Mouse (Mus musculus): ENCODE results near the gene Gm42715.
"Not testable (repeated sequence)": the region's sequence is repeated elsewhere in the genome, so short reads cannot be mapped to it uniquely, and the experiment has no call there.

Gm42715 gene

DNA sequence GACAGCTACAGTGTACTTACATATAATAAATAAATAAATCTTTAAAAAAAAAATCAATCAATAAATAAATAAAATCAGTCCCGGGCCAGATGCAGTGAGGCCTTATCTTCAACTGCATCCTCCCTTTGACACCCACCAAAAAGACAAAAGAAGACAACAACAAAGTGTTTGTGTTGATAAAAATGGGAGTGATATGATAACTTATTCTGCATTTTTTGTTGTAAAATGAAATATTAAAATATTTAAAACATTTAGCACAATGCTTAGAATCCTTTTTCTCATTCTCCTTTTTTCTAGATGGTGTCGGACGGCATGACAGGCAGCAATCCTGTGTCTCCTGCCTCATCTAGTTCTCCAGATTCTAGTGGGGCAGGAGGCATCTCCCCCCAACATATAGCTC is at the start of gene Gm42715:
Gm42715 (plus strand) TSS at position 301 of the 400 bp plus-strand sequence.
- no peak for DNase-seq (ENCODE audit: low spot score in 2 of 2)

- DNase-seq (ENCODE audit: low spot score in 2 of 2) = no peak
Measured at GRCm38 (mm10) chr7:127470011-127470715, 49.2 kb upstream of the Gm42715 start.

DNA sequence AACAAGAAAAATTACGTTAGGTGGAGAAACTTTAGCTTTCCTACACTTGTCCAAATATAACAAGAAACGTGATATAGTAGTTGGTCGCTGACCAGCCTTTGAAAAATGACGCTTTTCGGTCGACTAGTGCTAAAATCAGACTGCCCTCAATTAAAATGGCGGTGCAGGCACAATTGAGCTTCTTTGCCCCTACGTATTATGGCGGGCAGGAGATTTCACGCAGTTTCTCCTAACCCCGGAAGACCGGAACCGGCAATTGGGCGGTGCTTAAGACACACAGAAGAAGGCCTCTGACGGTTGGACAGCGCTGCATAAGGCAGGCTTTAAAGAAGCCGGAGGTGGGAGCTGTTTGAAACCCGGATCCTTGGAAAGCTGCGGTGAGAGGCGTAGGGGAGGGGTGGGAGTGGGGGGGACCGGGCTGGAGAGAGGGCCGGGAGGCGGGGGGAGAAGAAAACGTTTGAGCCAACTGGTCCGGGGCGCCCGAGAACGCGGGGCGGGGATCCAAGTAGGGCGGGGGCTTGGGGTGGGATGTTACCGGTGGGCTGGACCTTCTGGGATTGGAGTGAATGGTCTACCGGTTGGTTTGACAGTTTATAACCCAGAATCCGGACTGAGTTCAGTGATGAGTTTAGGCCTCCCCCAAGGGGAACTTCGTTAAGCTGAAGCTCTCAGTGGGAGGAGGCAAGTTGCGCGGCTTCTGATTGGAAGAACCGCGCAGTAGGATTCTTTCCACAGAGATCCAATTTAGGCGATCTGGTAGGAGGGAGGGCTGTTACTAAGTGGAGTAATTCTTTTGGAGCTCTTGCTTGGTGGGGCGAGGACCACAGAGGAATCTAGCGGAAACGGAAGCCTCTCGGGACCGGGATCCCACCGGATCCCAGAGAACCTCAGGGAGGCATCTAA is 48.4 kb upstream of the Gm42715 start:
- peak; percentile 63 to 90 for DNase-seq (ENCODE audit: low spot score in 2 of 2)

GRCm38 (mm10) chr7:127471646-127472010 is 47.8 kb upstream of the Gm42715 start:
- DNase-seq (ENCODE audit: low spot score in 2 of 2) = peak; percentile 43 to 62

DNA sequence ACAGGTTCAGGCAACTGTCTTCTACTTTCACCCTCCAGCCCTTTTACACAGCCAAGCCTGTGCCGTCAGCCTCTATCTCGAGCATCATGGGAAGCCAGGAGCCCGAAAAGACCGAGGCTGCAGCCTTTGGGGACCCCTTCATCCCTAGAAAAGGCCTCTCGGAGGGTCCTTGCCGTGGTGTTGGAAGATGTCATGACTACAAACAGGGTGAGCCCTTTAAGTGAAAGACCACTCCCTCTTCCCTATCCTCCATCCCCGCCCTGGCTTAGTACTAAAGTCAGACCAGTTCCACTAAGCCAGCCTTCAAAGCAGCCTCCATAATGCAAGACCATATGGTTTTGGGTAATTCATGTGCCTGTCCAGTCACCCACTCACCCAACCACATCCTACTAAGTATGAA is 47.3 kb upstream of the Gm42715 start:
- DNase-seq (ENCODE audit: low spot score in 2 of 2) = no peak

- no peak for DNase-seq (ENCODE audit: low spot score in 2 of 2)
Measured at GRCm38 (mm10) chr7:127473705-127474104, 45.7 kb upstream of the Gm42715 start.

DNA sequence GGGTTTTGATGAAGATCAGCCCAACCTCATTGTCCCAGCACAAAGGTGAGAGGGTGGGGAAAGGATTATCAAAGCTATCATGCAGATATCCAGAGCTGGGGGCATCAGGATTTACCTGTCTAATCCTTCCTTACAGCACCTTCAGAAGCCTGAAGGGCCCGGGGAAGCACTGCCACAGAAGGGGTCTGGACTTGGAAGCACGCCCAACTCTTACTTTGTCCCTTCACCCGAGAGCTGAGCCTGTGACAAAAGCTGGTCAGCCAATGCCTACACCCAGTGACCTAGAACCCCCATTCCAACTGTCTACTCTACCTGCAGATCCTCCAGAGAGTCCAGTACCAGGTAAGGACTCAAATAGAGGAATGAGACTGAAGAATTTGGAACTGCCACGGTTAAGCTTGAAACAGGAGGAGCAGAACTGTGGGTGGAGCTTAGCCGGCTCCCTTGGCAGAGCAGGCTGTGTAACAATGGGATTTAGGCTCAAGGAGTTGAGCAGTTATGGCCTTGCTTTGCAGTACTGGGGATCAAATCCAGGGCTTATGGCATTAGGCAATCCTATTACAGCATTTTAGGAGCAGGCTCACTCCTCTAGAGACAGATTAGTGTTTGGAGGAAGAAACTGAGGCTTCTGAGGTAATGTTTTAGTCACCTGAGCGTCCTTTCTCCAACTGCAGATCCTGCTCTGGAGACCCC is 44.9 kb upstream of the Gm42715 start:
- no peak for DNase-seq (ENCODE audit: low spot score in 2 of 2)

- no peak for DNase-seq (ENCODE audit: low spot score in 2 of 2)
Measured at GRCm38 (mm10) chr7:127475186-127475740, 44.1 kb upstream of the Gm42715 start.

DNA sequence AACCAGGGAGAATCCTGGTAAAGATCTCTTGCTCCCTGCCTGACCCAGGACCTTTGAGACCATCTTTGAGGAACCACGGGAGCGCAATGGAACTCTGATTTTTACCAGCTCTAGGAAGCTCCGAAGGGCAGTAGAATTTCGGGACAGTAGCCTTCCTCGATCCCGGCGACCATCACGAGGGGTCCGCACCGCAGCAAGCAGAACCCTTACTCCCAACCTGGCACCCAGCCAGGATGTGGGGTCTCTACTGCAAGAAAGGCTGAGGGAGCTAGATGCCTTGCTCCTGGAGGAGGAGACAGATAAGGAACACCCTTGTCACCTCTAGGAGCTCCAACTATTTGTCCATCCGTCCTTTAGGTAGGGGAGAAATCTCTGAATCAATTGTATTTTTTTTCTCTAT is 43.0 kb upstream of the Gm42715 start:
- no peak for DNase-seq (ENCODE audit: low spot score in 2 of 2)

DNA sequence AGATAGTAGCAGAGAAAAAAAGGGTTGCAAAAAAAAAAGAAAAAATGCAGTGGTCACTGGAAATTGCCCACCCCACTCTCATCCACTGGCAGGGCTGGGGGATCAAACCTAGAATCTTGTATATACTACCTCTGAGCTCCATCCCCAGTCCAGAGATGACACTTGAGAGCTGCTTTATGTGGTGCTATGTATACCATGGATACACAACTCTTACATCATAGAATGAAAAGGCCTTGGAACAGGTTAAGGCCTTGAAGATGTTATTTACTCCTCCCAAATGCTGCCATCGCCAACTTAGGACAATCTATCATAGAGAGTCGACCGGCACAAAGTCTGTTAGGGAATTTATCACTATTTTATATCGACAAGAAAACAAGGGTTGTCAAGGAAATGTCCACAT is 42.5 kb upstream of the Gm42715 start:
- DNase-seq (ENCODE audit: low spot score in 2 of 2) = no peak

DNA sequence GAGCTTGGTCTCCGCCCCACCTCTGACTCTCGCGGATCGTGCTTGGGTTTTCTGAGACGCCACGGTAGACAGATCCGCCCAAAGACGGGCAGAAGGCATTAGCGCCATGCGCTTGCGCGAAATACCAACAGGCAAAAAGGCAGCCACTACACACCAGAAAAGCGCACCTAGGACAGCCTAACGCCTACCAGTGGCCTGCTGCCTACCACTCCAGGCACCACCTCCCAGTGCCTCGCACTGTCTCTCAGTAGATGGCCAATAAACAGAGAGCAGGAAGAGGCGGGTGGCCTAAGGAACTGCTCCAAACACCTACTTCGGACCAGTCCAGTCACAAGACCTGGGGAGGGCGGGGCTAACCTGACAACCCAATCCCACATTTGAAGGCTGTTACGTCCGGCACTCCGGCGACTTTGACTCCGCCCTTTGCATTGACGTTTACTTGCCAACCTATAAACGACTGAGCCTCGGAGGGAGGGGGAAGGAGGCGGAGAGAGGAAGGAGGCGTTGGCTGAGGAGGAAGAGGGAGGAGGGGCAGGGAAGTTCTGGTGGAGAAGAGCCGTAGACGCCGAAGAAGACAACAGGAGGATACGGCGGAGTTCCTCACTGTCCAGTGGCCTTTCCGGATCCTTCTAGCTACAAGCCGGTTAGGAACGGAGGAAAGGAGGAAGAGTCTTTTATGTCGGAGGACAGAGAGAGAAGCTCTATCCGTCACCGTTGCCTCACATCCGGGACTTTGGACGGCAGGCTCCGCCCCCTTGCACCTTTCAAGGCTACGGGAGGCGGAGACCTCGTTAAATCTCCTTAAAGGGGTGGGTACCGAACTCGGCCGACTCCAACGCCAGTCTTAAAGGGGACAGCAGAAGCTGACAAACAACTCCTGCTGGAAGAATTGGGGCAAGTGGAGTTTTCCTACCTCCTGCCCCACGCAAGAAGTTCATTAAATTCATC is 41.4 kb upstream of the Gm42715 start:
- peak; percentile 94 to 99 for DNase-seq (ENCODE audit: low spot score in 2 of 2)

- peak; percentile 92 to 96 for DNase-seq (ENCODE audit: low spot score in 2 of 2)
Measured at GRCm38 (mm10) chr7:127478635-127479317, 40.6 kb upstream of the Gm42715 start, which contains the start of gene Fbrs. TSS of gene Fbrs (plus strand) at chr7:127479199.

DNA sequence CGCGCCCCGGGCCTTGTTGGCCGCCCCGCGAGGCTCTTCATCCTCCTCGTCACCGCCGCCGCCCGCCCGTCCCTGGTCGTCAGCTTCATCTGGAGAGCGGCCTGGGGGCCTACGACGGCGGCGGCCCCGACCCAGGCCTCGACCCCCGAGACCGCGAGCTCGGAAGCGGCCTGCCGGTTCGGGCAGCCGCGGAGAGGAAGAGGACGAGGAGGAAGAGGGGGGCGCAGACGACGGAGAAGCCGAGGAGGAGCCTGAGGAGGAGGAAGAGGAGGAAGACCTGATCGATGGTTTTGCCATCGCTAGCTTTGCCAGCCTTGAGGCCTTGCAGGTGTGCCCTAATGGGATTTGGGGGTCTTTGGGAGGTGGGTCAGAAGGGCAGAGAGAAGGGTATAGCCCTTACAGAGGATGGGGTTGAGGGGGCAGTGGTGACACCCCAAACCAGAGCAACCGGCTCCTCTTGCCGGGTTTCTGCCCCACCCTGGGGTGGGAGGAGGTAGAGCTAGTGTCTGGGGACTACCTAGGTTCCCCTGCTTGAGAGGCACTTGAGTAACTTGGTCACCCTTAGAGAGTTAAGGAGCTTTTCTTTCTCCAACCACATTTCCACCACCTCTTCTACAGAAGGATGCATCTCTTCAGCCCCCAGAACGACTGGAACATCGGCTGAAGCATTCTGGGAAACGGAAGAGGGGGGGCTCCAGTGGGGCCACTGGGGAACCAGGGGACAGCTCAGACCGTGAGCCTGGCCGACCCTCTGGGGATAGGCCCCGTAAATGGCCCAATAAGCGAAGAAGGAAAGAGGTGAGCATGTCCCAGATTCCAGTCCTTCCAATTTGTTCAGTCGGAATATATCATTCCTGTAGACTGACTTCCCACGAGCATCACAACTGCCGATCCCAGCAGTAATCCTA is 39.8 kb upstream of the Gm42715 start:
- DNase-seq (ENCODE audit: low spot score in 2 of 2) = peak; percentile 30 to 37

GRCm38 (mm10) chr7:127480321-127480720 is 39.1 kb upstream of the Gm42715 start:
- no peak for DNase-seq (ENCODE audit: low spot score in 2 of 2)

DNA sequence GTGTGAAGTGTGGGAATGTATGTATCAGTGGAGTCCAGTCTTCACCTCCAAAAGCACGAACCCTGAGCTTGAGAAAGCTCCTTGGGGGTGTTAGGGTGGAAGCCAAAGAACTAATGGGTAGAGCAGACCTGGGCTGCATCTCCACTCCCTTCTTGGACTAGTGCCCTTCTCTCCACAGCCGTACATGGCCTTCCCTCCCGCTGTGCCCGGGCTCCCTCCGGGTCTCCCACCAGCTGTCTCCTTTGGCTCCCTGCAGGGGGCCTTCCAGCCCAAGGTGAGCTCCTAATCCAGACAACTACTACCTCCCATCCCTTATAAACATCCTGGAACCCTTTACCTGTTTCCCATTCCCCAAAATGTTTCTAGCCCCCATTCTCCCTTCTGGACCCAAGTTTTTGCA is 34.0 kb upstream of the Gm42715 start:
- DNase-seq (ENCODE audit: low spot score in 2 of 2) = no peak

DNA sequence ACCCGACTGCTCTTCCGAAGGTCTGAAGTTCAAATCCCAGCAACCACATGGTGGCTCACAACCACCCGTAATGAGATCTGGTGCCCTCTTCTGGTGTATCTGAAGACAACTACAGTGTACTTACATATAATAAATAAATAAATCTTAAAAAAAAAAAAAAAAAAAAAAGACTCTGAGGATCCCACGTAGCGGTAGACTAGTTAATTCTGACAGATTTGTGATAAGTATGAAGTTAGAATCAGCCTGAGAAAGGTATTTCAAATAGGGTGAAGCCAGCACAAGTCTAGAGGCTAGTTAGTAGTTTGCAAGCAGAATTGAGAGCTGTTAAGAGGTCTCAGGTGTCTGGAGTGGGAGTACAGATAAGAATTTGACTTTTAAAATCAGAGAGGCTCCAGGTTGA is 31.0 kb upstream of the Gm42715 start:
- DNase-seq (ENCODE audit: low spot score in 2 of 2) = not testable (repeated sequence)

GRCm38 (mm10) chr7:127489982-127490381 is 29.4 kb upstream of the Gm42715 start:
- DNase-seq (ENCODE audit: low spot score in 2 of 2) = no peak

DNA sequence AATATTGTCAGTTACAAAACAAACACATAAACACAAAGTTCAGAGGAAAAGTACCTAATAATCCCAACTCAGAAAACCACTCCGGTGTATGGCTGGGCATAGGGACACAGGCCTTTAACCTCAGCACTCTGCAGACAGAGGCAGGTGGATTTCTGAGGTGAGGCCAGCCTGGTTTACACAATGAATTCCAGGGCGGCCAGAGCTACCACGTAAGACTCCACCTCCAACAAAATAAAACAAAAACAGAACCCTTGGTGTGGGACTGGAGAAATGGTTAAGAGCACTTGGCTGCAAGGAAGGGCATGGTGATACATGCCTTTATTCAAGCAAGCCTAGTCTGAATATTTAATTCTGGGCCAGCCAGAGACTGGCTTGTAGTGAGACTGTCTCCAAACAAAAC is 27.5 kb upstream of the Gm42715 start:
- DNase-seq (ENCODE audit: low spot score in 2 of 2) = no peak

GRCm38 (mm10) chr7:127494648-127495047 is 24.7 kb upstream of the Gm42715 start:
- DNase-seq (ENCODE audit: low spot score in 2 of 2) = no peak

Measured in urinary bladder, adult 18-20 months (tissue).